Mouse (Mus musculus): ENCODE measurements around the gene Fscn1. TPM values are rescaled to one million over a fixed set of nuclear protein-coding genes. Genes with fewer than 3 reads are reported as not detected.

The Fscn1 gene
- polyA plus RNA-seq, 1 experiment, result 1.3 TPM

GRCm38 (mm10) chr5:142989167-142989566 lies 29.0 kb downstream of the Fscn1 start:
- H3K4me1 ChIP-seq, result peaks cover 28% of the 10 kb centered on the region
- H3K4me3 ChIP-seq (replicated peaks), result no peak overlapping the region
- no peak for TF ChIP-seq GATA1 (IDR thresholded peaks at IDR 0.05; ENCODE audit: borderline replicate concordance, low read length)
- no peak for TF ChIP-seq FLI1 (IDR thresholded peaks at IDR 0.05; ENCODE audit: low read length)
- H3K27me3 ChIP-seq (replicated peaks), result peaks cover 8% of the 10 kb centered on the region
- no peaks in the 10 kb centered on the region for H3K9me3 ChIP-seq
- H3K36me3 ChIP-seq (replicated peaks; ENCODE audit: low read length), result peaks cover 47% of the 10 kb centered on the region

GRCm38 (mm10) chr5:142994746-142995145 lies 34.6 kb downstream of the Fscn1 start:
- TF ChIP-seq GATA1 (IDR thresholded peaks at IDR 0.05; ENCODE audit: borderline replicate concordance, low read length) (no peak), FLI1 (IDR thresholded peaks at IDR 0.05; ENCODE audit: low read length) (no peak)
- no peaks in the 10 kb centered on the region for H3K27me3 ChIP-seq (replicated peaks)
- no peak overlapping the region for H3K4me3 ChIP-seq (replicated peaks)
- peaks cover 90% of the 10 kb centered on the region for H3K36me3 ChIP-seq (replicated peaks; ENCODE audit: low read length)
- H3K9me3 ChIP-seq, result no peaks in the 10 kb centered on the region
- peaks cover 21% of the 10 kb centered on the region for H3K4me1 ChIP-seq

GRCm38 (mm10) chr5:142997526-142997925 lies 37.4 kb downstream of the Fscn1 start:
- Histone ChIP-seq H3K36me3 (replicated peaks; ENCODE audit: low read length) (peaks cover 87% of the 10 kb centered on the region), H3K27me3 (replicated peaks) (no peaks in the 10 kb centered on the region), H3K9me3 (no peaks in the 10 kb centered on the region), H3K4me1 (peaks cover 32% of the 10 kb centered on the region), H3K4me3 (replicated peaks) (no peak overlapping the region)
- TF ChIP-seq GATA1 (IDR thresholded peaks at IDR 0.05; ENCODE audit: borderline replicate concordance, low read length) (no peak), FLI1 (IDR thresholded peaks at IDR 0.05; ENCODE audit: low read length) (no peak)

- H3K4me3 ChIP-seq (replicated peaks), result no peak overlapping the region
- H3K27me3 ChIP-seq (replicated peaks), result no peaks in the 10 kb centered on the region
- no peak for TF ChIP-seq GATA1 (IDR thresholded peaks at IDR 0.05; ENCODE audit: borderline replicate concordance, low read length)
- TF ChIP-seq FLI1 (IDR thresholded peaks at IDR 0.05; ENCODE audit: low read length), result no peak
- H3K36me3 ChIP-seq (replicated peaks; ENCODE audit: low read length), result peaks cover 87% of the 10 kb centered on the region
- H3K9me3 ChIP-seq, result no peaks in the 10 kb centered on the region
- H3K4me1 ChIP-seq, result peaks cover 31% of the 10 kb centered on the region
These were observed 38.0 kb downstream of the Fscn1 start for GRCm38 (mm10) chr5:142998171-142998570.

GRCm38 (mm10) chr5:143000091-143000490 lies 39.9 kb downstream of the Fscn1 start:
- Histone ChIP-seq H3K4me3 (replicated peaks) (no peak overlapping the region), H3K9me3 (no peaks in the 10 kb centered on the region), H3K4me1 (peaks cover 31% of the 10 kb centered on the region), H3K36me3 (replicated peaks; ENCODE audit: low read length) (peaks cover 78% of the 10 kb centered on the region), H3K27me3 (replicated peaks) (no peaks in the 10 kb centered on the region)
- TF ChIP-seq FLI1 (IDR thresholded peaks at IDR 0.05; ENCODE audit: low read length) (no peak), GATA1 (IDR thresholded peaks at IDR 0.05; ENCODE audit: borderline replicate concordance, low read length) (no peak)

- TF ChIP-seq FLI1 (IDR thresholded peaks at IDR 0.05; ENCODE audit: low read length) (no peak), GATA1 (IDR thresholded peaks at IDR 0.05; ENCODE audit: borderline replicate concordance, low read length) (no peak)
- Histone ChIP-seq H3K36me3 (replicated peaks; ENCODE audit: low read length) (peaks cover 74% of the 10 kb centered on the region), H3K4me1 (peaks cover 31% of the 10 kb centered on the region), H3K27me3 (replicated peaks) (no peaks in the 10 kb centered on the region), H3K9me3 (no peaks in the 10 kb centered on the region), H3K4me3 (replicated peaks) (no peak overlapping the region)
These were observed 40.7 kb downstream of the Fscn1 start for GRCm38 (mm10) chr5:143000654-143001500.

GRCm38 (mm10) chr5:143009383-143009782 lies 49.2 kb downstream of the Fscn1 start:
- no peaks in the 10 kb centered on the region for H3K27me3 ChIP-seq (replicated peaks)
- H3K9me3 ChIP-seq, result no peaks in the 10 kb centered on the region
- H3K36me3 ChIP-seq (replicated peaks; ENCODE audit: low read length), result peaks cover 53% of the 10 kb centered on the region
- TF ChIP-seq GATA1 (IDR thresholded peaks at IDR 0.05; ENCODE audit: borderline replicate concordance, low read length), result no peak
- no peak for TF ChIP-seq FLI1 (IDR thresholded peaks at IDR 0.05; ENCODE audit: low read length)
- no peak overlapping the region for H3K4me3 ChIP-seq (replicated peaks)
- H3K4me1 ChIP-seq, result peaks cover 15% of the 10 kb centered on the region

- peaks cover 81% of the 10 kb centered on the region for H3K36me3 ChIP-seq (replicated peaks; ENCODE audit: low read length)
- peak overlapping the region; percentile 13 for H3K4me3 ChIP-seq (replicated peaks)
These were observed 57.3 kb downstream of the Fscn1 start for GRCm38 (mm10) chr5:143017401-143017800.

More at GRCm38 (mm10) chr5:143017401-143017800, 57.3 kb downstream of the Fscn1 start:
- Histone ChIP-seq H3K9me3 (no peaks in the 10 kb centered on the region), H3K27me3 (replicated peaks) (no peaks in the 10 kb centered on the region), H3K4me1 (peaks cover 38% of the 10 kb centered on the region)
- TF ChIP-seq FLI1 (IDR thresholded peaks at IDR 0.05; ENCODE audit: low read length), result no peak
- no peak for TF ChIP-seq GATA1 (IDR thresholded peaks at IDR 0.05; ENCODE audit: borderline replicate concordance, low read length)

Other genes with a start within 250 kb of the Fscn1 start
- gene Tnrc18, start 142.7 kb upstream of the Fscn1 start, polyA plus RNA-seq (2012; ENCODE audit: insufficient read depth, low replicate concordance), result 32.1 and 36.1 TPM in 2 replicates
- 4.7 and 4.9 TPM in 2 replicates for gene Fbxl18, start 64.9 kb upstream of the Fscn1 start, polyA plus RNA-seq (2012; ENCODE audit: insufficient read depth, low replicate concordance)
- gene Actb, start 53.6 kb upstream of the Fscn1 start, polyA plus RNA-seq (2012; ENCODE audit: insufficient read depth, low replicate concordance), result 9,487 and 13,262 TPM in 2 replicates
- 17.7 and 33.1 TPM in 2 replicates for gene Rnf216, start 152.7 kb downstream of the Fscn1 start, polyA plus RNA-seq (2012; ENCODE audit: insufficient read depth, low replicate concordance)
- not detected in 2 replicates for gene Olfr718-ps1, start 187.2 kb downstream of the Fscn1 start, polyA plus RNA-seq (2012; ENCODE audit: insufficient read depth, low replicate concordance)
- 0.18 and 3.4 TPM in 2 replicates for gene Rbak, start 220.4 kb downstream of the Fscn1 start, polyA plus RNA-seq (2012; ENCODE audit: insufficient read depth, low replicate concordance)
- not detected in 2 replicates for gene Spdye4b, start 220.7 kb downstream of the Fscn1 start, polyA plus RNA-seq (2012; ENCODE audit: insufficient read depth, low replicate concordance)

Measured in megakaryocyte, embryonic 14.5 days (primary cell).